Mouse (Mus musculus): ENCODE data around the gene AC170998.1.

DNA sequence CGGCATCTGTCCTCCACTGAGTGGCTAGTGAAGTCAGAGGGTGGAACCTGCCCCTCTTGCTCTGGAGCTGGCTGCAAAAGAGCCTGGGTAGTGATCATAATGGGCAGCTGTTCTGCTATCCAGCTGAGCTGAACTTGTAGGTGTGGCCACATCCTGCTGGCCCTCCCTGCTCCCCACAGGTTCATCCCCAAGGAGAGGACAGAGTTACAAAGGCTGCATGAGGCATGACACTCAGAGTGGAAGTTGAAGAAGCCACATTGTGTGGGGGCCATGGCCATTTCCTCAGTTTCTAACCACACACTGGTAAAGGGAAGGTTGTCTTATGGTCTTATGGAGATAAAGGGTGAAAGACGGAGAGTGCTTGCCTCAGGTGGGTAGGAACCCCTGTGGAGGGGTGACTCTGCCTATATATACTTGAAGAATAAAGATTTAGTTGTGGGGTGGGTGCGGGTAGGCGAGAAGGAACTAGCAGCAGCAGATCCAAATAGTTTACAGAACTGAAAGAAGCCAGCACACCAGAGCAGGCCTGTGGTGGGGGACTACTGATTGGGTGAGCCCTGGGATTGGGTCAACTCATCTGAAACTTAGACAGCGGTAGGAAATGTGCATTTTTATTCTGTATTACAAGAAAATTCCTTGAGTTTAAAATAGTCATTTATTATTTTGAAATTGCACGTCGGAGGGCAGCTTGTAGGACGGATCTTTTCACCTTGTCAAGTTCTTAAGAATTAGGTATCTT is 16.2 kb upstream of the AC170998.1 start:
- no peak for TF ChIP-seq CTCF (IDR thresholded peaks at IDR 0.05)
- TF ChIP-seq EP300 (IDR thresholded peaks at IDR 0.05; ENCODE audit: insufficient read depth, low read depth, low read length), result no peak
- TF ChIP-seq POLR2A (IDR thresholded peaks at IDR 0.05; ENCODE audit: insufficient read depth, low read depth, low read length), result no peak

Data from heart, adult 2 months (tissue).